Mouse (Mus musculus) hindbrain, postnatal 0 days (tissue): ENCODE measurements around the gene Tacc2. TPM values are rescaled to one million over a fixed set of nuclear protein-coding genes. Genes with fewer than 3 reads are reported as not detected.
A peak's percentile ranks its signal among the peaks of the same experiment; 100 is the strongest.

ENCODE experiments used
- ATAC-seq: fragments of 200-750 bp; cut with Nextera tagmentation; 2 replicates; pipeline ENCODE4 v1.8.0; 2017; ENCODE audit warnings: mild to moderate bottlenecking, moderate TSS enrichment, moderate library complexity
- DNase-seq: peaks from one replicate; pipeline ENCODE4 v3.0.0-alpha.2; 2015; ENCODE audit warnings: low spot score
- H3K27ac ChIP-seq: fragments of 300-500 bp; sonication (generic); 2 replicates; pipeline ENCODE4 v1.5.1; 2014; ENCODE audit warnings: mild to moderate bottlenecking
- H3K27me3 ChIP-seq: fragments of 300-500 bp; sonication (generic); 2 replicates; pipeline ENCODE4 v1.6.1; 2014; ENCODE audit warnings: low read length, mixed read lengths; ENCODE audit not compliant: insufficient read depth
- H3K36me3 ChIP-seq: fragments of 300-500 bp; sonication (generic); 2 replicates; pipeline ENCODE4 v1.6.1; 2014; ENCODE audit warnings: low read length, mixed read lengths; ENCODE audit not compliant: insufficient read depth
- H3K4me1 ChIP-seq: fragments of 300-500 bp; sonication (generic); 2 replicates; pipeline ENCODE4 v1.6.1; 2014; ENCODE audit warnings: antibody characterized with exemption, low read length, mixed read lengths; ENCODE audit not compliant: insufficient read depth
- H3K4me2 ChIP-seq: fragments of 300-500 bp; sonication (generic); 2 replicates; pipeline ENCODE4 v1.6.1; 2014; ENCODE audit warnings: low read depth, mild to moderate bottlenecking, low read length, moderate library complexity, mixed read lengths
- H3K4me3 ChIP-seq: fragments of 300-500 bp; sonication (generic); 2 replicates; pipeline ENCODE4 v1.5.1; 2014; ENCODE audit warnings: low read length
- H3K9ac ChIP-seq: fragments of 300-500 bp; sonication (generic); replicated peaks from 2 replicates; pipeline ENCODE4 v1.6.1; 2014; ENCODE audit warnings: mild to moderate bottlenecking, low read length, moderate library complexity, mixed read lengths
- H3K9me3 ChIP-seq: fragments of 300-500 bp; sonication (generic); 2 replicates; pipeline ENCODE4 v1.6.1; 2016; ENCODE audit warnings: low read length, mixed read lengths
- CTCF ChIP-seq: IDR thresholded peaks from 2 replicates; pipeline ENCODE4 v1.5.1; 2016; ENCODE audit warnings: antibody characterized with exemption, control low read depth, low read depth
- WGBS: fragments of 180-500 bp; shearing (Covaris S2); extraction: QIAGEN DNeasy Blood & Tissue Kit; methylation state at CpG from one replicate; pipeline ENCODE4 v1.1.7; 2014; 5-methylcytosine and 5-hydroxymethylcytosine counted together
- polyA plus RNA-seq: library from polyadenylated mRNA; unstranded; fragments of >200 nt; fragmentation: Nextera tagmentation; extraction: Ambion mirVana; gene quantifications from 2 replicates; pipeline ENCODE4 v1.2.1, GENCODE M21; 2015
- total RNA-seq: library from RNA; depleted of rRNA; stranded (reverse); fragments of >200 nt; gene quantifications from 2 replicates; pipeline ENCODE4 v1.2.3, GENCODE M21; 2014

Gene Tacc2
- total and polyA plus RNA-seq, 2 experiments from 2014 or later = 38.4 to 51.8 TPM

GRCm38 (mm10) chr7:130552780-130553179, 24.5 kb upstream of the Tacc2 start:
- no peaks in the 10 kb centered on the region for H3K4me1 ChIP-seq
- TF ChIP-seq CTCF = no peak
- 50% methylated on average over 5 of the region's 5 CpGs for WGBS
- no peak overlapping the region for H3K9ac ChIP-seq
- ATAC-seq (no peak), DNase-seq (peak; percentile 51)
- H3K27ac ChIP-seq = no peak overlapping the region
- H3K4me3 ChIP-seq = no peak overlapping the region
- no peak overlapping the region for H3K4me2 ChIP-seq
- no peaks in the 10 kb centered on the region for H3K36me3 ChIP-seq
- H3K9me3 ChIP-seq = no peaks in the 10 kb centered on the region
- H3K27me3 ChIP-seq = no peaks in the 10 kb centered on the region

DNA sequence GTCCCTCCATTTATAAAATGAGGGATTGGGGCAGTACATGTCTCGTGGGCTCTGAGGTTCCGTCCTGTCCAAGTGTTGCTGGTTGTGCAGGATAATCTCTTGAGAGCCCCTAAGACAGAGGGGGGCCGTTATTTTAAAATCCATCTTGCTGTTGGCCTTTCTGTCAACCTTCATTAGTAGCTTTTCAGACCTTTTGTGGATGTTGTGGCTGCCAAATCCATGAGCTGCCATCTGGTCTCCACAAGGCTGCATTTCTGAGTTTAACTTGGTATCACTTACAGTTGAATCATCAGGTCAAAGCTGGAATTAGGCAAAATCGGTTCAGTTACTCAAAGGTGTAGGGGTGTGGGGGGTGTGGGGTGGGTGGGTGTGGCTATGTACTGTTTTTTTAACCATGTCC, 23.9 kb upstream of the Tacc2 start:
- Histone ChIP-seq H3K9ac (no peak overlapping the region), H3K27ac (no peak overlapping the region), H3K9me3 (no peaks in the 10 kb centered on the region), H3K27me3 (no peaks in the 10 kb centered on the region), H3K4me3 (no peak overlapping the region), H3K4me1 (no peaks in the 10 kb centered on the region), H3K4me2 (no peak overlapping the region), H3K36me3 (no peaks in the 10 kb centered on the region)
- 61% methylated on average over 4 of the region's 4 CpGs for WGBS
- no peak for TF ChIP-seq CTCF
- ATAC-seq (no peak), DNase-seq (no peak)

- Histone ChIP-seq H3K4me1 (no peaks in the 10 kb centered on the region), H3K27me3 (no peaks in the 10 kb centered on the region), H3K27ac (no peak overlapping the region), H3K36me3 (no peaks in the 10 kb centered on the region), H3K4me2 (no peak overlapping the region), H3K9ac (no peak overlapping the region), H3K9me3 (no peaks in the 10 kb centered on the region), H3K4me3 (no peak overlapping the region)
- WGBS = 39% methylated on average over 5 of the region's 5 CpGs
- ATAC-seq = no peak
- TF ChIP-seq CTCF = no peak
- DNase-seq = no peak
These were observed 21.6 kb upstream of the Tacc2 start for GRCm38 (mm10) chr7:130555597-130555996.

DNA sequence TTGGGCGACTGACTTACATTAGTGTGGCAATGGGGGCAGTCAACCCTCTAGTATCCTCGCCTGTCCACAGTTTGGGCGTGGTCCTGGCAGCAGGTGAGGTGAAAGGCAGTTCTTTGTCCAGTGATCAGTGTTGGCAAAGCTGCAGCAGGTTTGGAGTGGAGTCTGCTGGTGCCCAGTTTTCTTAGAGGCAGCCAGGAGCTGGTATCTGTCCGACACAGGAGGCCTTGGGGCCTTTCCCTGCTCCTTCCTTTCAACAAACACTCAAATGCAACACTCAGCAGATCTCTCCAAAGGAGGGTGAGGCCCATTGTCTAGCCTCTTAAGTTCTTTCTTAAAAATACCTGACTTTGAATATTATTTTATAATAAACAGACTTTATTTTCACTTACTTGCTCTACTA, 18.6 kb upstream of the Tacc2 start:
- Histone ChIP-seq H3K9ac (no peak overlapping the region), H3K4me2 (no peak overlapping the region), H3K4me3 (no peak overlapping the region), H3K36me3 (no peaks in the 10 kb centered on the region), H3K9me3 (no peaks in the 10 kb centered on the region), H3K27me3 (no peaks in the 10 kb centered on the region), H3K27ac (no peak overlapping the region), H3K4me1 (no peaks in the 10 kb centered on the region)
- 77% methylated on average over 4 of the region's 4 CpGs for WGBS
- no peak for TF ChIP-seq CTCF
- DNase-seq (no peak), ATAC-seq (no peak)

GRCm38 (mm10) chr7:130560933-130561332, 16.3 kb upstream of the Tacc2 start:
- ATAC-seq (no peak), DNase-seq (no peak)
- Histone ChIP-seq H3K4me1 (no peaks in the 10 kb centered on the region), H3K36me3 (no peaks in the 10 kb centered on the region), H3K27me3 (no peaks in the 10 kb centered on the region), H3K9me3 (no peaks in the 10 kb centered on the region), H3K4me3 (no peak overlapping the region), H3K9ac (no peak overlapping the region), H3K4me2 (no peak overlapping the region), H3K27ac (no peak overlapping the region)
- TF ChIP-seq CTCF = no peak
- 82% methylated on average over 1 of the region's 1 CpGs for WGBS

DNA sequence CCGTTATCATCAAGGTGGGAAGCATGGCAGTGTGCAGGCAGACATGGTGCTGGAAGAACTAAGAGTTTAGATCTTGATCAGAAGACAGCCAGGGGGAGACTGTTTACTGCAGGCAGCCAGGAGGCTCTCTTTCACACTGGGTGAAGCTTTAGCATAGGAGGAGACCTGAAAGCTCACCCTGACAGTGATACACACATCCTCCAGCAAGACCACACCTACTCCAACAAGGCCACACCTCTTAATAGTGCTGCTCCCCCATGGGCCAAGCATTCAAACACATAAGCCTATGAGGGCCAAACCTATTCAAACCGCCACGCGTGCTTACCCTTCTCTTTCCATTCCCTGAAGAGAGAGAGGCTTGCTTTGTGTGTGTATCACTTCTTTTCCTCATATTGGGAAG, 14.0 kb upstream of the Tacc2 start:
- TF ChIP-seq CTCF = no peak
- Histone ChIP-seq H3K27me3 (no peaks in the 10 kb centered on the region), H3K36me3 (no peaks in the 10 kb centered on the region), H3K4me3 (no peak overlapping the region), H3K4me2 (no peak overlapping the region), H3K4me1 (no peaks in the 10 kb centered on the region), H3K9me3 (no peaks in the 10 kb centered on the region), H3K9ac (no peak overlapping the region), H3K27ac (no peak overlapping the region)
- ATAC-seq = no peak
- WGBS = 92% methylated on average over 4 of the region's 4 CpGs
- no peak for DNase-seq

GRCm38 (mm10) chr7:130563880-130564279, 13.4 kb upstream of the Tacc2 start:
- WGBS = 72% methylated on average over 4 of the region's 4 CpGs
- Histone ChIP-seq H3K4me1 (no peaks in the 10 kb centered on the region), H3K9ac (no peak overlapping the region), H3K27me3 (no peaks in the 10 kb centered on the region), H3K9me3 (no peaks in the 10 kb centered on the region), H3K36me3 (no peaks in the 10 kb centered on the region), H3K4me3 (no peak overlapping the region), H3K27ac (no peak overlapping the region), H3K4me2 (no peak overlapping the region)
- no peak for TF ChIP-seq CTCF
- DNase-seq (no peak), ATAC-seq (no peak)

- no peak for DNase-seq
- no peaks in the 10 kb centered on the region for H3K4me1 ChIP-seq
- no peak overlapping the region for H3K9ac ChIP-seq
- ATAC-seq = no peak
- H3K4me2 ChIP-seq = no peak overlapping the region
- WGBS = 70% methylated on average over 3 of the region's 3 CpGs
- H3K36me3 ChIP-seq = no peaks in the 10 kb centered on the region
- no peak overlapping the region for H3K4me3 ChIP-seq
- no peaks in the 10 kb centered on the region for H3K27me3 ChIP-seq
- no peak overlapping the region for H3K27ac ChIP-seq
- no peak for TF ChIP-seq CTCF
- no peaks in the 10 kb centered on the region for H3K9me3 ChIP-seq
These were observed 12.6 kb upstream of the Tacc2 start for GRCm38 (mm10) chr7:130564596-130564995.
